Mouse (Mus musculus) forebrain, embryonic 16.5 days (tissue): ENCODE data around the gene Map2k7. TPM values are rescaled to one million over a fixed set of nuclear protein-coding genes. Genes with fewer than 3 reads are reported as not detected.
"Not testable (repeated sequence)": the region's sequence is repeated elsewhere in the genome, so short reads cannot be mapped to it uniquely, and the experiment has no call there.

Experiments
- ATAC-seq: fragments of 200-750 bp; cut with Nextera tagmentation; 2 replicates; pipeline ENCODE4 v1.8.0; 2017; ENCODE audit warnings: mild to moderate bottlenecking, moderate library complexity
- H3K27ac ChIP-seq: fragments of 300-500 bp; sonication (generic); 2 replicates; pipeline ENCODE4 v1.5.1; 2014; ENCODE audit warnings: low read length, control low read depth
- H3K27me3 ChIP-seq: fragments of 300-500 bp; sonication (generic); replicated peaks from 2 replicates; pipeline ENCODE4 v1.6.1; 2014; ENCODE audit warnings: low read length; ENCODE audit not compliant: control insufficient read depth, insufficient read depth
- H3K36me3 ChIP-seq: fragments of 300-500 bp; sonication (generic); 2 replicates; pipeline ENCODE4 v1.6.1; 2014; ENCODE audit not compliant: control insufficient read depth, insufficient read depth
- H3K4me1 ChIP-seq: fragments of 300-500 bp; sonication (generic); replicated peaks from 2 replicates; pipeline ENCODE4 v1.6.1; 2014; ENCODE audit warnings: low read length; ENCODE audit not compliant: control insufficient read depth, insufficient read depth
- H3K4me2 ChIP-seq: fragments of 300-500 bp; sonication (generic); 2 replicates; pipeline ENCODE4 v1.6.1; 2014; ENCODE audit warnings: mild to moderate bottlenecking, low read length, control low read depth
- H3K4me3 ChIP-seq: fragments of 300-500 bp; sonication (generic); replicated peaks from 2 replicates; pipeline ENCODE4 v1.5.1; 2014; ENCODE audit warnings: mild to moderate bottlenecking, low read length, control low read depth
- H3K9ac ChIP-seq: fragments of 300-500 bp; sonication (generic); replicated peaks from 2 replicates; pipeline ENCODE4 v1.6.1; 2014; ENCODE audit warnings: low read depth, low read length, control low read depth
- H3K9me3 ChIP-seq: fragments of 300-500 bp; sonication (generic); 2 replicates; pipeline ENCODE4 v1.6.1; 2016; ENCODE audit warnings: low read length; ENCODE audit not compliant: control insufficient read depth
- WGBS: fragments of 180-500 bp; shearing (Covaris S2); extraction: QIAGEN DNeasy Blood & Tissue Kit; methylation state at CpG from one replicate; pipeline ENCODE4 v1.1.7; 2014; 5-methylcytosine and 5-hydroxymethylcytosine counted together
- polyA plus RNA-seq: library from polyadenylated mRNA; unstranded; fragments of >200 nt; fragmentation: Nextera tagmentation; extraction: Ambion mirVana; gene quantifications from 2 replicates; pipeline ENCODE4 v1.2.1, GENCODE M21; 2015

Map2k7 gene
- polyA plus RNA-seq, 1 experiment from 2014 or later: 28.9 TPM

DNA sequence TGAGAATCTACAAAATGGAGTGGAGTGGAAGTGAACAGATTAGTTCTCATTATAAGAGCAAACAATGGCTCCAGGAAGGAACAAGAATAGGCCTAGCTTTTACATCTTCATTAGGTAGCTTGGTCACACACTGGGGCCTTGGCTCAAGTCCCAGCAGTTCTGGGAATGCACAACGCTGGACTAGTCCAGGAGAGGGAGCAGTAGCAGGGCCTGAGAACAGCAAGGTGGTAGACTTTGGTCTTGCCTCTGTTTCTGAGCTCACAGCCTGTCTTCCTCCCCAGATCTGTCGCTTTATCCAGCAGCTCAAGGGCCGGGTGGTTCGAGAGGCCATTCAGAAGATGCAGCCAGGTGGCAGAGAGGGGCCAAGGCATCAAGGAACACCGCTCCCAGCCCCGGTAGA lies 15.5 kb downstream of the Map2k7 start:
- H3K27ac ChIP-seq: peak overlapping the region; percentile 94
- no peaks in the 10 kb centered on the region for H3K9me3 ChIP-seq
- H3K27me3 ChIP-seq: no peaks in the 10 kb centered on the region
- no peak for ATAC-seq
- H3K4me1 ChIP-seq: peaks cover 35% of the 10 kb centered on the region
- peaks cover 4% of the 10 kb centered on the region; the same call in 1 of the 2 replicates for H3K36me3 ChIP-seq
- peak overlapping the region; percentile 60 for H3K4me2 ChIP-seq
- 42% methylated on average over 6 of the region's 6 CpGs for WGBS
- H3K9ac ChIP-seq: 0 out of 2 replicates have a peak overlapping the region, but pooled peaks have one; percentile 15
- peak overlapping the region; percentile 97 for H3K4me3 ChIP-seq

- not testable (repeated sequence) for H3K9ac ChIP-seq, H3K27me3 ChIP-seq, ATAC-seq, H3K4me2 ChIP-seq, H3K27ac ChIP-seq, H3K9me3 ChIP-seq, H3K4me3 ChIP-seq, H3K36me3 ChIP-seq
- H3K4me1 ChIP-seq: peaks cover 42% of the 10 kb centered on the region
- WGBS: 92% methylated on average over 7 of the region's 7 CpGs
Observed at GRCm38 (mm10) chr8:4255471-4255870, 16.9 kb downstream of the Map2k7 start.

- no peaks in the 10 kb centered on the region for H3K27me3 ChIP-seq
- H3K36me3 ChIP-seq: peaks cover 11% of the 10 kb centered on the region; the same call in 1 of the 2 replicates
- ATAC-seq: no peak
- WGBS: 36% methylated on average over 4 of the region's 4 CpGs
- H3K9me3 ChIP-seq: no peaks in the 10 kb centered on the region
- peak overlapping the region; percentile 74 for H3K4me2 ChIP-seq
- H3K4me3 ChIP-seq: peak overlapping the region; percentile 69
- H3K9ac ChIP-seq: peak overlapping the region; percentile 96
- peaks cover 42% of the 10 kb centered on the region for H3K4me1 ChIP-seq
- peak overlapping the region; percentile 97 for H3K27ac ChIP-seq
Observed at GRCm38 (mm10) chr8:4256911-4257310, 18.4 kb downstream of the Map2k7 start.

DNA sequence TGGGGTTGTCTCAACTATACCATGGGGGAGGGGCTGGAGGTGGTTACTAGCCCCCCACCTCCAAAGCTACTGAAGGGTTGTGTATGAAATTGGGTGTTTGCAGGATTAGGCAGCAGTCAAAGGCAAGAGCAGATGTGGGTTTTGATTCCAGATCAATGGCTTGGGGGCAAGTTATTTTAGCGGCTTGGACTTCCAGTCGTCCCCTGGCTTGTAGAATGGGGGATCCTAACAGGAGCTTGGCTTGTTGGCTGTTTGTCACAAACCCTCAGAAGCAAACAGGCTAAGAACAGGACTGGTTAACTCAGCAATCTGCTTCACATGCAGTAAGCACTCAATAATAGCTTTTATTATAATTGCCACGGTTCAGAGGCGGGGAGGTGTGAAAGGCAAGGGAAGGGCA lies 18.8 kb downstream of the Map2k7 start:
- Histone ChIP-seq H3K4me1 (peaks cover 41% of the 10 kb centered on the region), H3K4me2 (peak overlapping the region; percentile 74), H3K9me3 (no peaks in the 10 kb centered on the region), H3K4me3 (peak overlapping the region; percentile 69), H3K27me3 (no peaks in the 10 kb centered on the region), H3K27ac (peak overlapping the region; percentile 97), H3K9ac (peak overlapping the region; percentile 96), H3K36me3 (peaks cover 11% of the 10 kb centered on the region; the same call in 1 of the 2 replicates)
- 46% methylated on average over 4 of the region's 4 CpGs for WGBS
- no peak for ATAC-seq

DNA sequence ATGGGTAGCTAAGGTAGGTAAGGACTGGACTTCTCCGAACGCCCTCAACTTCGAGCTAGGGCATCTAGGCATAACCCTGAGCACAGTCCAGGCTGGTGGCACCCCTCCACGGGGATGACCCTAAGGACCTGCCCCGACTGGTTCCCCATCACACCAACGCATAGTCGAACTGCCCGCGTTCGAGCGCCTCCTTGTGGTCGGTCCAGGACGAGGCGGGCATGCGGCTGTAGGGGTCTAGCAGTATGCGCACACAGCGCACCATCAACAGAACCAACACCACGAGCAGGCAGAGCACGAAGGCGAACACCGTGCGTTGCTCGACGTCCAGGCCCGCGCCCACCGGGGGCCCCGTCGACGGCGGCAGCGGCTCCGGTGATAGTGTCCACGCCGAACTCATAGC lies 19.7 kb downstream of the Map2k7 start:
- Histone ChIP-seq H3K9ac (peak overlapping the region; percentile 96), H3K4me2 (peak overlapping the region; percentile 74), H3K4me3 (peak overlapping the region; percentile 69), H3K4me1 (peaks cover 38% of the 10 kb centered on the region), H3K9me3 (no peaks in the 10 kb centered on the region), H3K27me3 (no peaks in the 10 kb centered on the region), H3K36me3 (peaks cover 11% of the 10 kb centered on the region; the same call in 1 of the 2 replicates), H3K27ac (peak overlapping the region; percentile 97)
- ATAC-seq: peak; percentile 55
- WGBS: 3% methylated on average over 32 of the region's 35 CpGs

DNA sequence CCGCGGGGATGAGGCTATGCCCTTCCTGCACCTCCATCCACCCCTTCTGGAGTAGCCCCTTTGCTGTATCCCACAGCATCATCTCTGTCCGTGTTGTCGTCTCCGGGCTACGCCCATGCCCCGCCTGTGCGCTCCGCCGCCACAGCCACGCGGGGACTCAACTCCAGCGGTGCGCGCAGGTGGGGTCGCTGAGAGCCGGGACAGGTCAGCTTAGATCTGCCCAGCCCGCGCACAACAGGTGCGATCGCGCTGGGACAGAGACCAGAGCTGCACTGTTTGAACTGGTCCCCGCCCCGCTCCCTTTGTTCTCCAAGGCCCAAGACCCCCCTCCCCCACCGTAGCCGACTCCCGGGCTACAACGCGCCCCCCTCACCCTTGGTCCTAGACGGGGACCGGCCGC lies 20.1 kb downstream of the Map2k7 start:
- WGBS: 1% methylated on average over 31 of the region's 32 CpGs
- H3K4me1 ChIP-seq: peaks cover 35% of the 10 kb centered on the region
- peaks cover 11% of the 10 kb centered on the region; the same call in 1 of the 2 replicates for H3K36me3 ChIP-seq

GRCm38 (mm10) chr8:4259125-4259804 lies 20.7 kb downstream of the Map2k7 start, which contains the start of gene Ctxn1:
Gene Ctxn1 (minus strand): TSS chr8:4259274.
- Histone ChIP-seq H3K9me3 (no peaks in the 10 kb centered on the region), H3K4me3 (peak within 1 kb of the TSS; percentile 69), H3K9ac (peak within 1 kb of the TSS; percentile 96), H3K36me3 (peaks cover 11% of the 10 kb centered on the region; the same call in 1 of the 2 replicates), H3K4me2 (peak within 1 kb of the TSS; percentile 74), H3K4me1 (peaks cover 29% of the 10 kb centered on the region), H3K27ac (peak within 1 kb of the TSS; percentile 97), H3K27me3 (no peaks in the 10 kb centered on the region)
- peak; percentile 92 for ATAC-seq
- WGBS: 6% methylated on average over 33 of the region's 33 CpGs

More for the DNA sequence above, 20.1 kb downstream of the Map2k7 start:
- H3K27ac ChIP-seq: peak overlapping the region; percentile 97
- H3K27me3 ChIP-seq: no peaks in the 10 kb centered on the region
- H3K9ac ChIP-seq: peak overlapping the region; percentile 96
- H3K4me3 ChIP-seq: peak overlapping the region; percentile 69
- no peaks in the 10 kb centered on the region for H3K9me3 ChIP-seq
- H3K4me2 ChIP-seq: peak overlapping the region; percentile 74
- ATAC-seq: peak; percentile 66

DNA sequence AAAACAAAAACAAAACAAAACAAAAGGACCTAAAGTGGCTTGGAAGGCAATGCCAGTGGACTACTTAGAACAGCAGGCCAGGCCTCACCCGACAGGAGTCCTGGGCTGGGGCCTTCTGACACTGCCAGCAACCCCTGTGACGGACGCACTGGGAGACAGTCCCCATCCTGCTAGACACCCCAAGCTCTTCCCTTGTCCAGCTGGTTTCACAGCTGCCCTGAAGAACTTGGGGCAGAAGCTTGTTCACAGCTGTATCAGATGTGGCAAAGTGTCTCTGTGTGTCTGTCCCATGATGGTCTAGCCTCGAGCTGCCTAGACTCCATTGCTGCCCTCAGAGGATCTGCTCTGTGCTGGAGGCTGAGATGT lies 21.2 kb downstream of the Map2k7 start:
- Histone ChIP-seq H3K36me3 (peaks cover 11% of the 10 kb centered on the region; the same call in 1 of the 2 replicates), H3K27me3 (no peaks in the 10 kb centered on the region), H3K4me1 (peaks cover 27% of the 10 kb centered on the region), H3K27ac (peak overlapping the region; percentile 97; the same call in 1 of the 2 replicates), H3K4me2 (no peak overlapping the region), H3K9me3 (no peaks in the 10 kb centered on the region), H3K4me3 (no peak overlapping the region; the same call in 1 of the 2 replicates), H3K9ac (peak overlapping the region; percentile 96; the same call in 1 of the 2 replicates)
- 87% methylated on average over 4 of the region's 4 CpGs for WGBS
- ATAC-seq: no peak

GRCm38 (mm10) chr8:4263105-4263791 lies 24.7 kb downstream of the Map2k7 start:
- Histone ChIP-seq H3K9me3 (no peaks in the 10 kb centered on the region), H3K9ac (no peak overlapping the region)
- no peak for ATAC-seq

More at GRCm38 (mm10) chr8:4263105-4263791, 24.7 kb downstream of the Map2k7 start:
- peaks cover 7% of the 10 kb centered on the region for H3K4me1 ChIP-seq
- no peak overlapping the region for H3K4me3 ChIP-seq
- WGBS: 85% methylated on average over 8 of the region's 8 CpGs
- no peak overlapping the region for H3K4me2 ChIP-seq
- no peaks in the 10 kb centered on the region for H3K27me3 ChIP-seq
- H3K36me3 ChIP-seq: peaks cover 36% of the 10 kb centered on the region
- H3K27ac ChIP-seq: no peak overlapping the region
